Mouse (Mus musculus): ENCODE data around the gene Hist1h2af.
A peak's percentile ranks its signal among the peaks of the same experiment; 100 is the strongest.
"Not testable (repeated sequence)": the region's sequence is repeated elsewhere in the genome, so short reads cannot be mapped to it uniquely, and the experiment has no call there.

Gene Hist1h2af

DNA sequence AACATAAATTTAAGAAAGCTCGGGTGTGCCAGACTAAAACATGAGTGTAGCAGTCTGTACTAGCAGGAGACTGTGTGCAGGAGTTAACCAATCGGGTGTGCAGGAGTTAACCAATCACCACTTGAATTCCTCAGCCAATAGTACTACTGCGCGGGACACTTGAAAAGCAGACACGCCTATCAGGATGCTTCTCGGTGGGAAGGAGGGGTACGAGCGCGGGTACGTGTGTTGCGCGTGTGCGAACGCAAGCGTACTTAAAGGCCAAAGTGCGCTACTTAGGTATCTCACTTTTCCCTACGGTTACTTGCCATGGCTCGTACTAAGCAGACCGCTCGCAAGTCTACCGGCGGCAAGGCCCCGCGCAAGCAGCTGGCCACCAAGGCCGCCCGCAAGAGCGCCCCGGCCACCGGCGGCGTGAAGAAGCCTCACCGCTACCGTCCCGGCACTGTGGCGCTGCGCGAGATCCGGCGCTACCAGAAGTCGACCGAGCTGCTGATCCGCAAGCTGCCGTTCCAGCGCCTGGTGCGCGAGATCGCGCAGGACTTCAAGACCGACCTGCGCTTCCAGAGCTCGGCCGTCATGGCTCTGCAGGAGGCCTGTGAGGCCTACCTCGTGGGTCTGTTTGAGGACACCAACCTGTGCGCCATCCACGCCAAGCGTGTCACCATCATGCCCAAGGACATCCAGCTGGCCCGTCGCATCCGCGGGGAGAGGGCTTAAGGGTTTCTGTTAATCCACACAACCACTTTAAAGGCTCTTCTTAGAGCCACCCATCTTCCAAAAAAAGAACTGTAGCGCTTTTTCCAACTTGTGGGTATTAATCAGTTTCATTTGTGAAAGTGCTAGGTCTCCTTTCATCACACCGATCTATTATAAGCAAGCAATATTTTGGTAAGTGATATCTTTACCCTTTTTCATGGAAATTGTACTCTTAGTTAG is 1.7 kb downstream of the Hist1h2af start, which contains the start of gene Hist1h3g:
Gene Hist1h3g, plus strand, starts transcription at position 286 of the 939 bp plus-strand sequence.
- DNase-seq (ENCODE audit: low spot score in 2 of 2): peak; percentile 67 to 70

DNA sequence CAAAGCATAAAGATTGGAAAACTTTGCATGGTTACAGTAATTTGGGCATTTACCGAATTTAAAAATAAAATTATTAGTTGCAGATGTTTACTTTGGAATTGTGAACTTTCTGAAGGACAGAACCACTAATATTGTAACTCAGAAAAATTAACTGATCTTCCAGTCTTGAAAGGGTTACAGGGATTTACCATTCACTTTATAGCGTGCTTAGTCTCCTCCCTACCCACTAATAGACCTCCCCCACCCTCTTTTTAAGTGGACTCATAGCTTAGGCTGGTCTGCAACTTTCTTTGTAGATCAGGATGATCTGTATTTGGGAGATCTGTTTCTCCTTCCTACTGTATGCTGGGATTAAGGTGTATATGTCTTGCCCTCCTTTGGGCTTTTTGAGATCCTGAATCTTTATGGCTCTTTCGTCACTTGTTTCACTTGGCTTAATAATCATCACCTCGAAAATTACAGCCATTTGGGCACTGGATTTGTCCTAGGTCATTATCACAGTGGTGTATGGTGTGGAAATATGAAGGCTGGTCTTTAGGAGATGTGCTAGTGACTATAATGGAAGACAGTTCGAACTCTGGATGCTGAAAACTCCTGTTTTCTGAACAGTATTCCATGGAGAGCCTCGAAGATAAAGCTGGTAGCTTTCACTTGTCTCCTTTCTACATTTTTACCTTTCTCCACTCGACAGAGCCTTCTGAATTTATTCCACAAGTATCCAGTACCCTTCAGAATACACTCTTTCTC is 2.5 kb downstream of the Hist1h2af start:
- DNase-seq (ENCODE audit: low spot score in 2 of 2): no peak

DNA sequence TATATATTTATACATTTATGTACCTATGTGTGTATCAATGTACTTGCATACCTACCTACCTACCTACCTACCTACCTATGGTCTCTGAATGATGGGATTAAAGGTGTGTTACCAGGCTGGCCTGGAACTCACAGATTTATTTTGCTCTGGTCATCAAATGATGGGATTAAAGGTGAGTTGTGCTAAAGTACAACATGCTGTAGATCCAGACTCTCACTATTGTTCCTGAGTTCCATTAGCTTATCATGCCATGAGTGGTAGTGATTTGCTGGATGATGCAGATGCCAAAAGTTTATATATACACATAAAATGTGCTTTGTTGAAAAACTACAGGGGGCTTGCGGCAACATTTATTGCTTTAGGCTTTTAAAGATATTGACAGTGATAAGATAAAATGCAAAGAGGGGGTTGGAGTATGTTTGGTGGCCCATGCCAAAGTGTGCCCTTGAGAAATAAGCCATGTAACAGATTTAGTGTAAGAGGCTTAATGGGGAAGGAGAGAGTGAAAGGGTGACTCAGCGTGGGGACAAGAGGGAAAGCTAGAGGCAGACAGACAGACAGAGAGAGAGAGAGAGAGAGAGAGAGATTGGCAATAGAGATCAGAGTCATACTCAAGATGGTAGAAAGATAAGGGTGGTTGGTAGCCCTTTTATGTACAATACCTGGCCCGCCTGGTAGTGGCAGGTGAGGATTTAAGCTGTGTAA is 3.5 kb downstream of the Hist1h2af start:
- no peak for DNase-seq (ENCODE audit: low spot score in 2 of 2)

DNA sequence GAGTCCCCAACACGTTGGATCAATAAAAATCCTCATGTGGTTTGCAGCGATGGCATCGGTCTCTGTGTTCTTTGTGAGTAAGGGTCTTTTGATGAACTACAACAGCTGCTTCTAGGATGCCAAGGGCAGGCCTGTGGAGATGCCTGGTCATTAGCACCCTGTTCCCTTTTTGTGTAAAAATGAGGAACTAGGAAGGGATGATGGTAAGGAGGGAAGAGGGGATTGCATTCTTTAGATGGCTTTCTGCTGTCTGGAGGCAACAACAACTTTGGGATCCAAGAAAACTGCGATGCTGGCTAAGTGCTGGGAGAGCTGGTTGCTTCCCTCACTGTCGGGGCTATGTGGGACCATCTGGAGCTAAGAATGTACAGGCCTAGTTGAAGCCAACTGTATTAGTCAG is 4.5 kb downstream of the Hist1h2af start:
- no peak for DNase-seq (ENCODE audit: low spot score in 2 of 2)

DNA sequence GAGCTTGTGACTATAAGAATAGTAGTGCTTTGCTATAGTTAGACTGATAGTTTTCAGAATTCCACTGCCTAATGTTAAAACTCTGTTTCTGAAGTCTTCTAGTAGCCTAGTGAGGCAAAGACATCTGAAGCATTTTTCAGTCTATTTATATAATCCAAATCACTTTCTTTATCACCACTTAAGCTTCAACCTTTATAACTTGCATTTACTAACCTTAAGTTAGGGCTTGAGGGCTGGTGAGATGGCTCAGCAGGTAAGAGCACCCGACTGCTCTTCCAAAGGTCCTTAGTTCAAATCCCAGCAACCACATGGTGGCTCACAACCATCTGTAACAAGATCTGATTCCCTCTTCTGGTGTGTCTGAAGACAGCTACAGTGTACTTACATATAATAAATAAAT is 6.1 kb downstream of the Hist1h2af start:
- DNase-seq (ENCODE audit: low spot score in 2 of 2): not testable (repeated sequence)

DNA sequence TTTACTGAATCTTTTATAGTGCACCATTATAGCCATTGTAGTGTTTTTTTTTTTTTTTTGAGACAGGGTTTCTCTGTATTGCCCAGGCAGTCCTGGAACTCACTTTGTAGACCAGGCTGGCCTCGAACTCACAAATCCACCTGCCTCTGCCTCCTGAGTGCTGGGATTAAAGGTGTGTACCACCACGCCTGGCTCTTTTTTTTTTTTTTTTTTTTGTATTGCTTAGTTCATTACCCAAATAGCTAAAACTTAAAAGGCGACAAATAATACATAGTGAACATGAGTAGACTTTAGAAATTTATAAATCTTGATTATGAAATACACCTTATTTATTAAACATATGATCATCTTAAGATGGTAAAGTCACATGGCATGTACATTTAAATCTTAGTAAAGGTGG is 7.8 kb downstream of the Hist1h2af start:
- DNase-seq (ENCODE audit: low spot score in 2 of 2): no peak

DNA sequence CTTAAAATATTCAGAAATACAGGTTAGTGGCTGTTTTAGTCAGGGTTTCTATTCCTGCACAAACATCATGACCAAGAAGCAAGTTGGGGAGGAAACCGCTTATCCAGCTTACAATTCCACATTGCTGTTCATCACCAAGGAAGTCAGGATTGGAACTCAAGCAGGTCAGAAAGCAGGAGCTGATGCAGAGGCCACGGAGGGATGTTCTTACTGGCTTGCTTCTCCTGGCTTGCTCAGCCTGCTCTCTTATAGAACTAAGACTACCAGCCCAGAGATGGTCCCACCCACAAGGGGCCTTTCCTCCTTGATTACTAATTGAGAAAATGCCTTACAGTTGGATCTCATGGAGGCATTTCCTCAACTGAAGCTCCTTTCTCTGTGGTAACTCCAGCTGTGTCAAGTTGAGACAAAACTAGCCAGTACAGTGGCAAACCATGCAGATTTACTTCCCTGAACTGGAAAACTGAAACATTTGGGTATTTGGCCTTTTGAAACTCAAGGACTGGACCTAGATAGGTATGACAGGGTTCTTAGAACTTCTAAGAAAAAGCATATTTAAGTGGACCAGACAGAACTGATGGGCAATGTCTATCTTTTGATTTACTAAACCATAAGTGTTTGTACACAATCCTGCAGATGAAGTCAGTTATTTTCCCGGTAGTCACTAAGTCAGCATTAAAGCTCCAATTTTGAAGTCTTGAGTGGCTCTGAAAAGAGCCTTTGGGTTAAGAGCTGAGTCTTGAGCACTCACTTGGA is 8.7 kb downstream of the Hist1h2af start:
- DNase-seq (ENCODE audit: low spot score in 2 of 2): not testable (repeated sequence)

DNA sequence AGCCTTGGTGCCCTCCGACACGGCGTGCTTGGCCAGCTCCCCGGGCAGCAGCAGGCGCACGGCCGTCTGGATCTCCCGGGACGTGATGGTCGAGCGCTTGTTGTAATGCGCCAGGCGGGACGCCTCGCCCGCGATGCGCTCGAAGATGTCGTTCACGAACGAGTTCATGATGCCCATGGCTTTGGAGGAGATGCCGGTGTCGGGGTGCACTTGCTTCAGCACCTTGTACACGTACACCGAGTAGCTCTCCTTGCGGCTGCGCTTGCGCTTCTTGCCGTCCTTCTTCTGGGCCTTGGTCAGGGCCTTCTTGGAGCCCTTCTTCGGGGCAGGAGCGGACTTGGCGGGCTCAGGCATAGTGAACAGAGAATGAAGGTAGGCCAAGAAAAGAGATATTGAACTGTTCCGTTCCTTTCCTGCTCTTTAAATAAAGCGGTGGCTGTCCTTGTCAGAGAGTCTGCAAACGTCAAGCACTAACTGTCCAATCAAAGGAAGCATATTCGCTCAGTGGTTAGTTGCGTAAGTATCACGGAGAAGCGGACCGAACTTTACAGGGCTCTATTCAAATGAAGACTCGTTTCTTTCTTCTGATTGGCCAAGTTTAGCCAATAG is 9.4 kb downstream of the Hist1h2af start, which contains the start of gene Hist1h2bh:
Gene Hist1h2bh, minus strand, starts transcription at position 394 of the 609 bp plus-strand sequence.
- DNase-seq (ENCODE audit: low spot score in 2 of 2): peak; percentile 56 to 61

DNA sequence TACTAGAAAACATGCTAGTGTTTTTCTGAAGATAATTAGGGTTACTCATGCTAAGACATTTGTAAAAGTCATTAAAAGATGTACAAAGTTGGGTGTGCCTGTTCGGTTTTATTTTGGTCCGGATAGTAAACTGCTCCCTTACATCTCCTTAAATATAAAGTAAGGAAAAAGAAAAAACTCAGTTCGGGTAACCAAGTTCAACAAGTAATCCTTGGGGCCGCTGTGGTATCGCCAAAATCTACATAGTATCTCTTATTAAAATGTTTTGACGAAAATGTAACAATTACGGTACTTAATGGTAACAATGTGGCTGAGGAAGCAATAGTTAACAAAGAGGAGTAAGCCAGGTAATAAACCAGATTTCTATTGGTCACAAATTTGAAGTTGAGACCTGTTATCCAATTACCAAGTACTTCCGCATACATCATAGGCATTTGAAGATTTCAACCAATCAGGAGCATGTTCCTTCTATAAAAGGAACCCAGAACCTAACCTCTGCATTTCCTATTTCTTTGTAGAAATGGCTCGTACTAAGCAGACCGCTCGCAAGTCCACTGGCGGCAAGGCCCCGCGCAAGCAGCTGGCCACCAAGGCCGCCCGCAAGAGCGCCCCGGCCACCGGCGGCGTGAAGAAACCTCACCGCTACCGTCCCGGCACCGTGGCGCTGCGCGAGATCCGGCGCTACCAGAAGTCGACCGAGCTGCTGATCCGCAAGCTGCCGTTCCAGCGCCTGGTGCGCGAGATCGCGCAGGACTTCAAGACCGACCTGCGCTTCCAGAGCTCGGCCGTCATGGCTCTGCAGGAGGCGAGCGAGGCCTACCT is 10.5 kb downstream of the Hist1h2af start, which contains the start of gene Hist1h3f:
Gene Hist1h3f, plus strand, starts transcription at position 88 of the 822 bp plus-strand sequence.
- peak; percentile 59 to 62 for DNase-seq (ENCODE audit: low spot score in 2 of 2)

DNA sequence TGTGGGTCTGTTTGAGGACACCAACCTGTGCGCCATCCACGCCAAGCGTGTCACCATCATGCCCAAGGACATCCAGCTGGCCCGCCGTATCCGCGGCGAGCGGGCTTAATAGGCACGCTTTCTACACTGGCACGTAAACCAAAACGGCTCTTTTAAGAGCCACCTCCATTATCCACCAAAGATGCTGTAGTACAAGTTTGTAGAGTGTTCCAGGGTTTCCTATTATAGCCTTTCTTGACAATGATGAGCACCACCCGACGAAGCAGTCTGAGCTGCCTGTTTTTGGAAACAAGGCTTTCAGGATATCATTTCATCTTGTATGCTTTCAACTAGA is 11.0 kb downstream of the Hist1h2af start:
- DNase-seq (ENCODE audit: low spot score in 2 of 2): not testable (repeated sequence)

DNA sequence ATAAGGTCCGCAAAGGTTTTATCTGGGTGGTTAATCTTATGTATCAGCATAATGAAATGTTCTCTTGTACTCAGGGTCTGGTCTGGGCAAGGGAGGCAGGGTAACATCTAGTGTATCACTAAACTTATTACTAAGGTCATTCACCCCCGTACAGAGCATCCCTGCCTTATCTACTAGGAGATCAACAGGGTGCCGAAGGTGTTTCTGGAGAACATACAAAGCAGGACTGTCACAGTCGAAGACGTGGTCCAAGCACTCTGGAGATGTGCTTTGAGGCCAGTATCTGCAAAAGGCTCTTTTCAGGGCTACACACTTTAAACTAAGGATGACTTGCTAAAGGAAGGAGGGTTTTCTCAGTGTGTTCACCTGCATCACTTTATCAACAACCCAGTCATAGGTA is 13.0 kb downstream of the Hist1h2af start:
- DNase-seq (ENCODE audit: low spot score in 2 of 2): no peak

DNA sequence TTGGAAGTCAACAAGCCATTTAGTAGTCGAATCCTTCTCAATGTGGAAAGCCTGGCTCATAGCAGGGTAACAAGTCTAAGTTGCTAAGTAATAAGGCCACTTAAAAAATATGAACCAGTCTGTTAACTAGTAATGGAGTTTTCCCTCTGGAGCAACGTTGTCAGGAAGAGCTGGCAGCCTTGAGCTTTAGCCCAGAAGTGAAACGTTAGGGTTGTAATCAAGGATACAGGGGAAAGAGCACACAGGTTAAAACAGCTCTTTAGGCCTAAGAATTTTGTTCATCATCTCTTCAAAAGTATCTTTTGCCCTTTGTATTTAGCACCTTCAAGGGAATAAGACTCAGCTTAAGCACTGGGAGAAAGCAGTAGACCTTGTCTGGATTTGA is 17.0 kb downstream of the Hist1h2af start:
- no peak for DNase-seq (ENCODE audit: low spot score in 2 of 2)

DNA sequence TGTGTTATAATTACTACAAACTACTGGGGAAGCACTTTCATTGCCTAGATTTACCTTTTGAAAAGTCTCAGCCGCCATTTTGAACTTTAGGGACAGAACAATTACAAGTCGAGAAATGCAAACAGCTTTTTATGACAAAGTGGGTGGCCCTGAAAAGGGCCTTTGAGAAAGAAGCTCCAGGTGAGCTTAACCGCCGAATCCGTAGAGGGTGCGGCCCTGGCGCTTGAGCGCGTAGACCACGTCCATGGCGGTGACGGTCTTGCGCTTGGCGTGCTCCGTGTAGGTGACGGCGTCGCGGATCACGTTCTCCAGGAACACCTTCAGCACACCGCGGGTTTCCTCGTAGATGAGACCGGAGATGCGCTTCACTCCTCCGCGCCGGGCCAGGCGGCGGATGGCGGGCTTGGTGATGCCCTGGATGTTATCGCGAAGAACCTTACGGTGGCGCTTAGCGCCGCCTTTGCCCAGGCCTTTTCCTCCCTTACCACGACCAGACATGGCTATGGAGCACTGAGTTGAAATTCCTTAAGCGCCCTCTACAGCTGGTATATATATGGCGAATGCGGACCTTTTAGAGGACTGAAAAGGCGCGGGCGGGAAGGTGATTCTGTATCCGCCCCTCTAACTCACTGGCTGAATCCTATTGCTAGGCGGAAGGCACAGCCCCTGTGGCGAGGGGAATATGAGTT is 17.6 kb downstream of the Hist1h2af start, which contains the start of gene Hist1h4f:
Gene Hist1h4f, minus strand, starts transcription at position 503 of the 689 bp plus-strand sequence.
- peak; percentile 66 to 73 for DNase-seq (ENCODE audit: low spot score in 2 of 2)

DNA sequence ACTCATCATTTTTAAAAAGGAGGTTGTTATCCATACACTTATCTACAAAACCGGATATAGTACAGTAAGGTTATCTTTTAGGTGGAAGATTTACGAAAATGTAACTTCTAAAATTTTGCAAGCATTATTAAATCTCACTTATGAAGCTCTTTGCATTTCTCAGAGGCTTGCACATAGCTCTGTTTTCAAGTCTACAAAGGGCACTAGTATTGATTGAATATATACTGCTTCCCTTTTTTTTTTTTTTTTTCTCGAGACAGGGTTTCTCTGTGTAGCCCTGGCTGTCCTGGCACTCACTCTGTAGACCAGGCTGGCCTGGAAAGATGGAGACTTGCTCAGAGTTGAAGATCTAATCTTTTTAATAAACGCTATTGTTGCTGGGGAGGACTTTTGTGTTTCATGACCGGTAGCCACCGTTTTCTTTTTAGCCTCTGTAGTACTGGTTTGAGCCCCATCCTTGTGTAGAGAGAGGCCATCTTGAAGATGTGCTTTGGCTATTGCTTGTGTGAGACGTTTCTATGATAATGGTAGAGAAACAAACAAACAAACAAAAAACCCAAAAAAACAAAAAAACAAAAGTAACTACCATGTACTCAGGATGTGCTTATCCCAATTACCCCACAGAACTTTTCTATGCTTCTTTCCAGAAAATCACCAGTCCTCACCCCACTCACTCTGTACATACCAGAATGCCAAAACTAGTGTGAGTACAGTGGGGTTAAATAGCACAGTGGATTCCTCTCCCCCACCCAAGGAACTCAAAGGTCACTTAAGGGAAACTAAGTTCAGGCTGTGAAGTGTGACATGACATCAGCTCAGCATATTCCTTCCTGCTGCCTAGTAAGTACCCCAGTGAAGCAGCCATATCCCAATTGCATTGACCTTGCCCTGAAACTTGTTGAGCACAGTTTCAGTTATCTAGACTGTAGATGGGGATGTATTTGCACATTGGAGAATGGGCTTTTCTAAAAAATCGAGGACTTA is 18.5 kb downstream of the Hist1h2af start:
- DNase-seq (ENCODE audit: low spot score in 2 of 2): no peak

DNA sequence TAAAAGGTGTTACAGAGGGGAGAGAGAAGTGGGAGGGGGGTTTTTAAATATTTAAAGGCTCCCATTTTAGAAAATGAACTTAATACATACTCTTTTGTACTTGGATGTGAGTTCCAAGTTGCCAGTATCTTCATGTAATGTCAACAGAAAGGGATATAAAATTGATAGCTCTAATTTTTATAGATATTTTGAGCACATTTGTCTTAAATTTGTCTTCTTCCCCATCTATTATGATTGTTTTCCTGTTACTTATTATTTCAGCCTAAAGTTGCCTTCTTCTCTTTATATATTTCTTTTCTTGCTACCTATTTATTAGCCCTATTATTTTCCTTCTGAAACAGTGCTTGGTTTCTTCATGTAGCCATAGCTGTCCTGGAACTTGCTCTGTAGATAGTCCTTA is 19.3 kb downstream of the Hist1h2af start, which contains the start of gene Hist1h1d:
Gene Hist1h1d, plus strand, starts transcription at position 301 of the 400 bp plus-strand sequence.
- no peak for DNase-seq (ENCODE audit: low spot score in 2 of 2)

DNA sequence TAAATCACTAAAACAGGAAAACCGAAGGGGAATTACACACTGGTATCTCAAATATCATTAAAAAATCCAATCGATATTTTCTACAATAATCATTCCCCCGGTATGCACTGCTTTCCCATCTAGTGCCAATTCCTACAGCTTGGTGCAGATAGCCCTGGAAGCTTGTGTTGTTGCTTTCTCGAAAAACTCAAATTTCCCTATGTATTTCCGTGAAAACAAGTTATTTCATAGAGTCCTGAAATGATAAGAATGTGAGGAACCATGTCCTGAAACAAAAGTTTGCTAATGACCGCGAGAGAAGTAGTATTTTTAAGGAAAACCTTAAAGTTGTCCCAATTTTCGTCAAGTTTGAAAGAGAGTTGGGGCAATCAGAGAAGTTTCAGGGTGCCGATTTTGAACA is 20.7 kb downstream of the Hist1h2af start:
- no peak for DNase-seq (ENCODE audit: low spot score in 2 of 2)

DNA sequence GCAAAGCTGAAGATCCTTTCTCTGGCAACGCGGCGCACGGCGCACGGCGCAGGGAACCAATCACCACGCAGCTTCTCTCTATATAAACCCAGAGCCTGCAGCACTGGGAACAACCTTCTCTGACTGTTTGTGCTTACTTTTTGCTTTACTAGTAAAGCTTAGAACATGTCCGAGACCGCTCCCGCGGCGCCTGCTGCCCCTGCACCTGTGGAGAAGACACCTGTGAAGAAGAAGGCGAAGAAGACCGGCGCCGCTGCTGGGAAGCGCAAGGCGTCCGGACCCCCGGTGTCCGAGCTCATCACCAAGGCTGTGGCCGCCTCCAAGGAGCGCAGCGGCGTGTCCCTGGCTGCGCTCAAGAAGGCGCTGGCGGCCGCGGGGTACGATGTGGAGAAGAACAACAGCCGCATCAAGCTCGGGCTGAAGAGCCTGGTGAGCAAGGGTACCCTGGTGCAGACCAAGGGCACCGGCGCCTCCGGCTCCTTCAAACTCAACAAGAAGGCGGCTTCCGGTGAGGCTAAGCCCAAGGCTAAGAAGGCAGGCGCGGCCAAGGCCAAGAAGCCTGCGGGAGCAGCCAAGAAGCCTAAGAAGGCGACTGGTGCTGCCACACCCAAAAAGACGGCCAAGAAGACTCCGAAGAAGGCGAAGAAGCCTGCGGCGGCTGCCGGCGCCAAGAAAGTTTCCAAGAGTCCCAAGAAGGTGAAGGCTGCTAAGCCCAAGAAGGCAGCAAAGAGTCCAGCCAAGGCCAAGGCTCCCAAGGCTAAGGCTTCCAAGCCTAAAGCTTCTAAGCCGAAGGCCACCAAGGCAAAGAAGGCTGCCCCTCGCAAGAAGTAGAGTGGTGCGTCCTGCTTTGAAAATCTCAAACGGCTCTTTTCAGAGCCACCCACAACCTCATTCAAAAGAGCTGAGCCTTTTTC is 21.5 kb downstream of the Hist1h2af start:
- peak; percentile 59 to 68 for DNase-seq (ENCODE audit: low spot score in 2 of 2)

Data from urinary bladder, adult 18-20 months (tissue).